Mouse (Mus musculus): ENCODE measurements around the gene 4930426L09Rik. TPM values are rescaled to one million over a fixed set of nuclear protein-coding genes. Genes with fewer than 3 reads are reported as not detected.

Gene 4930426L09Rik
- 0.16 and 0.41 TPM in 2 replicates for polyA plus RNA-seq (2016; fragmentation: Nextera tagmentation; extraction: Ambion mirVana)

- H3K27me3 ChIP-seq (ENCODE audit: low read depth, poor library complexity, severe bottlenecking): peaks cover 42% of the 10 kb centered on the region
- peaks cover 34% of the 10 kb centered on the region for H3K4me1 ChIP-seq
- under 1% methylated on average over 66 of the region's 66 CpGs for WGBS
- peak; percentile 91 for DNase-seq (ENCODE audit: low spot score)
- peak within 1 kb of the TSS; percentile 92 for H3K27ac ChIP-seq (replicated peaks)
- no peaks in the 10 kb centered on the region for H3K9me3 ChIP-seq (replicated peaks)
- H3K4me3 ChIP-seq: peak within 1 kb of the TSS; percentile 85
- H3K36me3 ChIP-seq: no peaks in the 10 kb centered on the region
Observed at GRCm38 (mm10) chr2:18998054-18998478, at the start of gene 4930426L09Rik, which contains the start of gene Pip4k2a. 4930426L09Rik (plus strand) TSS chr2:18998343. Pip4k2a (minus strand) TSS chr2:18998126.

GRCm38 (mm10) chr2:18948741-18949140 is 49.4 kb upstream of the 4930426L09Rik start:
- no peak for DNase-seq (ENCODE audit: low spot score)
- Histone ChIP-seq H3K27ac (replicated peaks) (no peak overlapping the region), H3K9me3 (replicated peaks) (no peaks in the 10 kb centered on the region), H3K4me1 (no peaks in the 10 kb centered on the region), H3K27me3 (ENCODE audit: low read depth, poor library complexity, severe bottlenecking) (no peaks in the 10 kb centered on the region), H3K36me3 (no peaks in the 10 kb centered on the region), H3K4me3 (no peak overlapping the region)
- WGBS: 90% methylated on average over 7 of the region's 7 CpGs

DNA sequence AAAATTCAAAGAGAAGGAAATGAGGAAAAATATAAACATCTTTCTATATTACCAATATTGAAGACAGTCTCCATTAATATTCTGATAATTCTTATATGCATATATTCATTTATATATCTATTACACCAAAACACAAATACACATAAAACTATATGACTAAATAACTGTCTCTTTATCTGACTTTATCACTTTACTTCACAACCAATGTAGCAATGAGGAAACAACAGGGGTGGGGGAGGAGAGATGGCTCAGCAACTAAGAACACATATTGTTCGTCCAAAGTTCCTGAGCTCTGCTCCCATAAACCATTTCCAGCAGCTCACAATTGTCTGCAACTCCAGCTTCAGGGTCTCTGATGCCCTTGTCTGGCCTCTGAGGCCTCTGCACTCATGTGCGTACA is 47.4 kb upstream of the 4930426L09Rik start:
- DNase-seq (ENCODE audit: low spot score): no peak
- H3K27me3 ChIP-seq (ENCODE audit: low read depth, poor library complexity, severe bottlenecking): no peaks in the 10 kb centered on the region
- H3K27ac ChIP-seq (replicated peaks): no peak overlapping the region
- 74% methylated on average over 2 of the region's 2 CpGs for WGBS
- no peaks in the 10 kb centered on the region for H3K9me3 ChIP-seq (replicated peaks)
- no peaks in the 10 kb centered on the region for H3K36me3 ChIP-seq
- H3K4me3 ChIP-seq: no peak overlapping the region
- H3K4me1 ChIP-seq: peaks cover 9% of the 10 kb centered on the region

GRCm38 (mm10) chr2:18952102-18952673 is 46.0 kb upstream of the 4930426L09Rik start:
- Histone ChIP-seq H3K27me3 (ENCODE audit: low read depth, poor library complexity, severe bottlenecking) (no peaks in the 10 kb centered on the region), H3K4me3 (no peak overlapping the region), H3K9me3 (replicated peaks) (no peaks in the 10 kb centered on the region), H3K27ac (replicated peaks) (no peak overlapping the region), H3K36me3 (no peaks in the 10 kb centered on the region), H3K4me1 (peaks cover 18% of the 10 kb centered on the region)
- WGBS: 83% methylated on average over 7 of the region's 7 CpGs
- no peak for DNase-seq (ENCODE audit: low spot score)

DNA sequence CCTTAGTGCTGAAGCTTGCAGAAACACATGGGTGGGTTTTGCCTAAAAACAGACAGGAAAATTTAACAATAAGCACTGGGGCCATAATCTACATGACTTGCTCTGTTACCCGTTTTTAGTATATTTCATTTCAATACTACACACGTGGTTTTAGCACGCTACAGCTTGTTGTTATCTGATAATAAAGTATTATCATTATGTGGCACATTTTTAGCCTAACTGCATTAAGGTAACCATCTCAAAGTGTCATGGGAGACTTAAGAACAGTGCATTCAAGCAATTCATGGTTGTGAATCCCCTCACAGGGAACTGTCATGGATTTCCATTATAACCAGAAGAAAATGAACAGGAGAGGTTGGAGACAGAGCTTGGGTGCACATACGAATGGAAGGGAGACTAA is 43.7 kb upstream of the 4930426L09Rik start:
- H3K27ac ChIP-seq (replicated peaks): no peak overlapping the region
- peaks cover 21% of the 10 kb centered on the region for H3K4me1 ChIP-seq
- no peak for DNase-seq (ENCODE audit: low spot score)
- no peaks in the 10 kb centered on the region for H3K36me3 ChIP-seq
- no peak overlapping the region for H3K4me3 ChIP-seq
- no peaks in the 10 kb centered on the region for H3K9me3 ChIP-seq (replicated peaks)
- no peaks in the 10 kb centered on the region for H3K27me3 ChIP-seq (ENCODE audit: low read depth, poor library complexity, severe bottlenecking)
- WGBS: 87% methylated on average over 4 of the region's 4 CpGs

- no peaks in the 10 kb centered on the region for H3K9me3 ChIP-seq (replicated peaks)
- no peaks in the 10 kb centered on the region for H3K27me3 ChIP-seq (ENCODE audit: low read depth, poor library complexity, severe bottlenecking)
- H3K4me3 ChIP-seq: no peak overlapping the region
- DNase-seq (ENCODE audit: low spot score): no peak
- 34% methylated on average over 4 of the region's 4 CpGs for WGBS
- no peak overlapping the region for H3K27ac ChIP-seq (replicated peaks)
- peaks cover 21% of the 10 kb centered on the region for H3K4me1 ChIP-seq
- H3K36me3 ChIP-seq: no peaks in the 10 kb centered on the region
Observed at GRCm38 (mm10) chr2:18955022-18955421, 43.1 kb upstream of the 4930426L09Rik start.

- Histone ChIP-seq H3K27ac (replicated peaks) (no peak overlapping the region), H3K4me3 (no peak overlapping the region), H3K27me3 (ENCODE audit: low read depth, poor library complexity, severe bottlenecking) (no peaks in the 10 kb centered on the region), H3K9me3 (replicated peaks) (no peaks in the 10 kb centered on the region), H3K4me1 (peaks cover 26% of the 10 kb centered on the region), H3K36me3 (no peaks in the 10 kb centered on the region)
- 91% methylated on average over 13 of the region's 13 CpGs for WGBS
- DNase-seq (ENCODE audit: low spot score): no peak
Observed at GRCm38 (mm10) chr2:18955671-18956070, 42.5 kb upstream of the 4930426L09Rik start.

DNA sequence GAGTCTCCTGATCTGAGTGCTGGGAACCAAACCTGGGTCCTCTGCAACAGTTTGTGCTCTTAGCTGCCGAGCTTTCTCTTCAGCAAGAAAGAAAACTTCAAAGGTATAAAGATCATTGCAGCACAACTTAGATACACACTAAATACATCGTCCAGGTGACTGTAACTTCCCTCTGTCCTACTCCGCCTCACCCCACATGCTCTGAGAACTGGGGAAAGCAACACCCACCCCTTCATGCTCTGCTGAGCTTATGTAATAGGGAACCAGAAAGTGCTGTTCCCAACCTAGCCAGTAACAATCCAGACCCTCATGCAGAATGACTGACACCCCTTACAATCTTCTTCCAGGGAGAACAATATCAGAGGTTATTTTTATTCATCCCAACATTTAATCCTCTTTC is 41.7 kb upstream of the 4930426L09Rik start:
- peaks cover 31% of the 10 kb centered on the region for H3K4me1 ChIP-seq
- no peaks in the 10 kb centered on the region for H3K27me3 ChIP-seq (ENCODE audit: low read depth, poor library complexity, severe bottlenecking)
- no peaks in the 10 kb centered on the region for H3K9me3 ChIP-seq (replicated peaks)
- H3K36me3 ChIP-seq: no peaks in the 10 kb centered on the region
- no peak overlapping the region for H3K27ac ChIP-seq (replicated peaks)
- no peak overlapping the region for H3K4me3 ChIP-seq
- 77% methylated on average over 3 of the region's 3 CpGs for WGBS
- DNase-seq (ENCODE audit: low spot score): no peak

- Histone ChIP-seq H3K27ac (replicated peaks) (0 out of 2 replicates have a peak overlapping the region, but pooled peaks have one; percentile 13), H3K36me3 (no peaks in the 10 kb centered on the region), H3K4me1 (peaks cover 31% of the 10 kb centered on the region), H3K27me3 (ENCODE audit: low read depth, poor library complexity, severe bottlenecking) (no peaks in the 10 kb centered on the region), H3K4me3 (no peak overlapping the region), H3K9me3 (replicated peaks) (no peaks in the 10 kb centered on the region)
- DNase-seq (ENCODE audit: low spot score): no peak
- 68% methylated on average over 7 of the region's 7 CpGs for WGBS
Observed at GRCm38 (mm10) chr2:18956945-18957344, 41.2 kb upstream of the 4930426L09Rik start.

- H3K4me1 ChIP-seq: peaks cover 31% of the 10 kb centered on the region
- DNase-seq (ENCODE audit: low spot score): no peak
- WGBS: 92% methylated on average over 7 of the region's 7 CpGs
- H3K4me3 ChIP-seq: no peak overlapping the region
- H3K27ac ChIP-seq (replicated peaks): 0 out of 2 replicates have a peak overlapping the region, but pooled peaks have one; percentile 13
- no peaks in the 10 kb centered on the region for H3K36me3 ChIP-seq
- no peaks in the 10 kb centered on the region for H3K9me3 ChIP-seq (replicated peaks)
- H3K27me3 ChIP-seq (ENCODE audit: low read depth, poor library complexity, severe bottlenecking): no peaks in the 10 kb centered on the region
Observed at GRCm38 (mm10) chr2:18957459-18957858, 40.7 kb upstream of the 4930426L09Rik start.

DNA sequence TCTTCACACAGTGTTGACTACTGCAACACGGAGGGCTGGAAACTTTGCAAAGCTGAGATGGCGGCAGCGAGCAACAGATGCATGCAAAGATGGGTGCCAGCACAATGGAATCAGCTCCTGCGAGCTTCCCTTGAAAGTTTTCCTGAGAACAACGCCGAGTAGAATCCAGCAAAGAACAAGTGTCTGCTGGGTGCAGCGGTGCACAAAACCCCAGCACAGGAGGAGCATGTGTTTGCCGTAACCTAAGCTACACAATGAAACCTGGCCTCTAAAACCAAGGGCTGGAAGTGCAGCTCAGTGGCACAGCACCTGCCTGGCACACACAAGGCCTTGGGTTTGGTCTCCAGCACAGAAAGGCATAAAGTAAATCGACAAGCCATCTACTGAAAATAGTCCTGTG is 40.1 kb upstream of the 4930426L09Rik start:
- WGBS: 80% methylated on average over 9 of the region's 9 CpGs
- DNase-seq (ENCODE audit: low spot score): no peak
- Histone ChIP-seq H3K4me1 (peaks cover 31% of the 10 kb centered on the region), H3K27me3 (ENCODE audit: low read depth, poor library complexity, severe bottlenecking) (no peaks in the 10 kb centered on the region), H3K4me3 (no peak overlapping the region), H3K36me3 (no peaks in the 10 kb centered on the region), H3K9me3 (replicated peaks) (no peaks in the 10 kb centered on the region), H3K27ac (replicated peaks) (no peak overlapping the region)

GRCm38 (mm10) chr2:18958501-18958900 is 39.6 kb upstream of the 4930426L09Rik start:
- no peak overlapping the region for H3K27ac ChIP-seq (replicated peaks)
- WGBS: 90% methylated on average over 5 of the region's 5 CpGs
- H3K27me3 ChIP-seq (ENCODE audit: low read depth, poor library complexity, severe bottlenecking): no peaks in the 10 kb centered on the region
- H3K4me1 ChIP-seq: peaks cover 31% of the 10 kb centered on the region
- no peaks in the 10 kb centered on the region for H3K36me3 ChIP-seq
- no peaks in the 10 kb centered on the region for H3K9me3 ChIP-seq (replicated peaks)
- DNase-seq (ENCODE audit: low spot score): no peak
- no peak overlapping the region for H3K4me3 ChIP-seq

DNA sequence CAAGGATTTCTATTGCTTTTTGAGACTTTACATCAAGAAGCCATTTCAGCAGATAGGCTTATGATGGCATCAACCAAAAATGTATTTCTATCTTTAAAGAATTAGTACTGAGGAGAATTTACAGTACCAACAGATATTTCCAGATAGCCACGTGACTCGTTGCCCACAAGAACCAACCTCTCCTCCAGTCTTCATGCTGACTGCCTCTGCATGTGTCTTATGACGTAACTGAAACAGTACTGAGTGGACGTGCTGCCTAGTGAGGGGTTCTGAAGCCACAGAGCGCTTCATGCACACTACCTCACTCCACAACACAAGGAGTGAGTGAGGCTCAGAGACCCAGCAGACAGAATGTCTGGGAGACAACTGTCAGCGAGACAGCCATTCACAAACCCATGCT is 39.1 kb upstream of the 4930426L09Rik start:
- Histone ChIP-seq H3K27me3 (ENCODE audit: low read depth, poor library complexity, severe bottlenecking) (no peaks in the 10 kb centered on the region), H3K4me1 (peaks cover 33% of the 10 kb centered on the region), H3K4me3 (no peak overlapping the region), H3K27ac (replicated peaks) (no peak overlapping the region), H3K9me3 (replicated peaks) (no peaks in the 10 kb centered on the region), H3K36me3 (no peaks in the 10 kb centered on the region)
- 90% methylated on average over 6 of the region's 6 CpGs for WGBS
- no peak for DNase-seq (ENCODE audit: low spot score)

Data from midbrain, embryonic 10.5 days (tissue).